Mouse (Mus musculus) midbrain, postnatal 0 days (tissue): Measurements from ENCODE around the gene Usp17lc. TPM values are rescaled to one million over a fixed set of nuclear protein-coding genes. Genes with fewer than 3 reads are reported as not detected.

Source experiments
- ATAC-seq: fragments of 200-750 bp; cut with Nextera tagmentation; 2 replicates; pipeline ENCODE4 v1.8.0; 2017; ENCODE audit warnings: moderate number of reproducible peaks, mild to moderate bottlenecking, moderate TSS enrichment, moderate library complexity; ENCODE audit not compliant: low FRiP score
- DNase-seq: peaks from one replicate; pipeline ENCODE4 v3.0.0-alpha.2; 2015; ENCODE audit warnings: low spot score
- H3K27ac ChIP-seq: fragments of 300-500 bp; sonication (generic); 2 replicates; pipeline ENCODE4 v1.5.1; 2014; ENCODE audit warnings: low read depth, mild to moderate bottlenecking, low read length, mixed read lengths
- H3K27me3 ChIP-seq: fragments of 300-500 bp; sonication (generic); 2 replicates; pipeline ENCODE4 v1.6.1; 2014; ENCODE audit warnings: low read length, control low read depth, mixed read lengths; ENCODE audit not compliant: insufficient read depth
- H3K36me3 ChIP-seq: fragments of 300-500 bp; sonication (generic); 2 replicates; pipeline ENCODE4 v1.6.1; 2014; ENCODE audit warnings: low read length, control low read depth, mixed read lengths; ENCODE audit not compliant: insufficient read depth
- H3K4me1 ChIP-seq: fragments of 300-500 bp; sonication (generic); 2 replicates; pipeline ENCODE4 v1.6.1; 2014; ENCODE audit warnings: mild to moderate bottlenecking, control low read depth, antibody characterized with exemption, low read length, mixed read lengths; ENCODE audit not compliant: insufficient read depth
- H3K4me2 ChIP-seq: fragments of 300-500 bp; sonication (generic); 2 replicates; pipeline ENCODE4 v1.6.1; 2014; ENCODE audit warnings: low read depth, mild to moderate bottlenecking, low read length, mixed read lengths; ENCODE audit not compliant: poor library complexity, severe bottlenecking
- H3K4me3 ChIP-seq: fragments of 300-500 bp; sonication (generic); 2 replicates; pipeline ENCODE4 v1.5.1; 2014; ENCODE audit warnings: low read depth, mild to moderate bottlenecking, low read length, moderate library complexity
- H3K9ac ChIP-seq: fragments of 300-500 bp; sonication (generic); replicated peaks from 2 replicates; pipeline ENCODE4 v1.6.1; 2014; ENCODE audit warnings: mild to moderate bottlenecking, low read length, moderate library complexity, mixed read lengths; ENCODE audit not compliant: poor library complexity, severe bottlenecking
- H3K9me3 ChIP-seq: fragments of 300-500 bp; sonication (generic); 2 replicates; pipeline ENCODE4 v1.6.1; 2016; ENCODE audit warnings: low read length, control low read depth
- CTCF ChIP-seq: IDR thresholded peaks from 2 replicates; pipeline ENCODE4 v1.5.1; 2016; ENCODE audit warnings: antibody characterized with exemption, mild to moderate bottlenecking
- WGBS: fragments of 180-500 bp; shearing (Covaris S2); extraction: QIAGEN DNeasy Blood & Tissue Kit; methylation state at CpG from one replicate; pipeline ENCODE4 v1.1.7; 2014; 5-methylcytosine and 5-hydroxymethylcytosine counted together
- microRNA-seq: library from miRNA; unstranded; fragments of <30 nt; microRNA quantifications from one replicate; pipeline ENCODE4, GENCODE M21; 2016; ENCODE audit warnings: borderline number of aligned reads
- polyA plus RNA-seq: library from polyadenylated mRNA; unstranded; fragments of >200 nt; fragmentation: Nextera tagmentation; extraction: Ambion mirVana; gene quantifications from 2 replicates; pipeline ENCODE4 v1.2.1, GENCODE M21; 2015
- total RNA-seq: library from RNA; depleted of rRNA; stranded (reverse); fragments of >200 nt; gene quantifications from 2 replicates; pipeline ENCODE4 v1.2.3, GENCODE M21; 2014; rRNA removed

Gene Usp17lc
- total and polyA plus RNA-seq, 2 experiments from 2014 or later = not detected

DNA sequence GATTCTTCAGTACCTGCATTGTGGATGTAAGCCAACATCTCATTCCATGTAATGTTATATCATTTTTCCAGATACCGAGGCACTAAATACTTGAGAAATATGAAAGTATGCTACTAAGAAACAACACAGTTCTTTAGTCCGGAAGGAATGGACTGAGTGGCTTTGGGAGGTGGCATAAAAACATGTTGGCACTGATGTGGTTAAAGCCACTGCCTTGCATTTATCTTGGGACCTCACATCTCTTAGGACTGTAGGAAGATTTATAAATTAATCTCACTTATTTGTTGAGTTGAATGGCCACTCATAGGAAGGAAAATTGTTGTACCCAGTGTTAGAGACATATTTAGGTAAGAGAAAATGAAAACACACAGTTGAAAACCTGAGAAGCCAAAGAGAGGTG lies 33.9 kb downstream of the Usp17lc start, which contains the start of gene Olfr606:
TSS of gene Olfr606 (plus strand) at position 301 of the 400 bp plus-strand sequence.
- Histone ChIP-seq H3K9ac (no peak within 1 kb of the TSS), H3K4me3 (no peak within 1 kb of the TSS), H3K4me1 (no peaks in the 10 kb centered on the region), H3K9me3 (no peaks in the 10 kb centered on the region), H3K27me3 (no peaks in the 10 kb centered on the region), H3K36me3 (no peaks in the 10 kb centered on the region), H3K4me2 (no peak within 1 kb of the TSS), H3K27ac (no peak within 1 kb of the TSS)
- ATAC-seq = no peak
- no peak for TF ChIP-seq CTCF
- 84% methylated on average over 2 of the region's 2 CpGs for WGBS
- no peak for DNase-seq

GRCm38 (mm10) chr7:103460590-103460989 lies 45.7 kb downstream of the Usp17lc start:
- WGBS = 93% methylated on average over 5 of the region's 5 CpGs
- no peak for TF ChIP-seq CTCF

More at GRCm38 (mm10) chr7:103460590-103460989, 45.7 kb downstream of the Usp17lc start:
- DNase-seq = no peak
- no peak overlapping the region for H3K4me2 ChIP-seq
- no peak overlapping the region for H3K9ac ChIP-seq
- no peaks in the 10 kb centered on the region for H3K36me3 ChIP-seq
- H3K27ac ChIP-seq = no peak overlapping the region
- no peak overlapping the region for H3K4me3 ChIP-seq
- H3K9me3 ChIP-seq = no peaks in the 10 kb centered on the region
- no peak for ATAC-seq
- H3K4me1 ChIP-seq = no peaks in the 10 kb centered on the region
- H3K27me3 ChIP-seq = no peaks in the 10 kb centered on the region

Small RNA genes within 50 kb of the gene (microRNA-seq; reads per million reads assigned to microRNA genes)
- not detected for gene Gm25774

Other genes starting within 250 kb of the Usp17lc start
- gene Olfr591, start 236.7 kb upstream of the Usp17lc start, total RNA-seq = not detected in 2 replicates
- gene Olfr591, start 236.7 kb upstream of the Usp17lc start, polyA plus RNA-seq = not detected in 2 replicates
- gene Olfr592, start 230.3 kb upstream of the Usp17lc start, total RNA-seq = not detected in 2 replicates
- gene Olfr592, start 230.3 kb upstream of the Usp17lc start, polyA plus RNA-seq = not detected in 2 replicates
- not detected in 2 replicates for gene Olfr593, start 203.2 kb upstream of the Usp17lc start, total RNA-seq
- gene Olfr593, start 203.2 kb upstream of the Usp17lc start, polyA plus RNA-seq = not detected in 2 replicates
- gene Olfr594, start 198.1 kb upstream of the Usp17lc start, total RNA-seq = not detected in 2 replicates
- not detected in 2 replicates for gene Olfr594, start 198.1 kb upstream of the Usp17lc start, polyA plus RNA-seq
- not detected in 2 replicates for gene Usp17ld, start 162.6 kb upstream of the Usp17lc start, total RNA-seq
- not detected in 2 replicates for gene Usp17ld, start 162.6 kb upstream of the Usp17lc start, polyA plus RNA-seq
- not detected in 2 replicates for gene Olfr596, start 109.4 kb upstream of the Usp17lc start, total RNA-seq
- gene Olfr596, start 109.4 kb upstream of the Usp17lc start, polyA plus RNA-seq = not detected in 2 replicates
- gene Olfr597, start 98.8 kb upstream of the Usp17lc start, total RNA-seq = not detected in 2 replicates
- gene Olfr597, start 98.8 kb upstream of the Usp17lc start, polyA plus RNA-seq = not detected in 2 replicates
- not detected in 2 replicates for gene Olfr598, start 91.5 kb upstream of the Usp17lc start, total RNA-seq
- not detected in 2 replicates for gene Olfr598, start 91.5 kb upstream of the Usp17lc start, polyA plus RNA-seq
- gene Olfr599, start 79.2 kb upstream of the Usp17lc start, total RNA-seq = not detected in 2 replicates
- not detected in 2 replicates for gene Olfr599, start 79.2 kb upstream of the Usp17lc start, polyA plus RNA-seq
- gene Olfr600, start 65.4 kb upstream of the Usp17lc start, total RNA-seq = not detected in 2 replicates
- not detected in 2 replicates for gene Olfr600, start 65.4 kb upstream of the Usp17lc start, polyA plus RNA-seq
- gene Olfr601, start 52.4 kb upstream of the Usp17lc start, total RNA-seq = not detected in 2 replicates
- not detected in 2 replicates for gene Olfr601, start 52.4 kb upstream of the Usp17lc start, polyA plus RNA-seq
- not detected in 2 replicates for gene Olfr603, start 28.9 kb upstream of the Usp17lc start, total RNA-seq
- not detected in 2 replicates for gene Olfr603, start 28.9 kb upstream of the Usp17lc start, polyA plus RNA-seq
- gene Olfr605, start 30.4 kb downstream of the Usp17lc start, total RNA-seq = not detected in 2 replicates
- gene Olfr605, start 30.4 kb downstream of the Usp17lc start, polyA plus RNA-seq = not detected in 2 replicates
- gene Olfr606, start 34.0 kb downstream of the Usp17lc start, total RNA-seq = not detected in 2 replicates
- gene Olfr606, start 34.0 kb downstream of the Usp17lc start, polyA plus RNA-seq = not detected in 2 replicates
- not detected in 2 replicates for gene Olfr607, start 49.1 kb downstream of the Usp17lc start, total RNA-seq
- not detected in 2 replicates for gene Olfr607, start 49.1 kb downstream of the Usp17lc start, polyA plus RNA-seq
- not detected in 2 replicates for gene Olfr608, start 54.8 kb downstream of the Usp17lc start, total RNA-seq
- gene Olfr608, start 54.8 kb downstream of the Usp17lc start, polyA plus RNA-seq = not detected in 2 replicates
- not detected in 2 replicates for gene Olfr609, start 83.0 kb downstream of the Usp17lc start, total RNA-seq
- gene Olfr609, start 83.0 kb downstream of the Usp17lc start, polyA plus RNA-seq = not detected in 2 replicates
- gene Olfr610, start 97.0 kb downstream of the Usp17lc start, total RNA-seq = not detected in 2 replicates
- gene Olfr610, start 97.0 kb downstream of the Usp17lc start, polyA plus RNA-seq = not detected in 2 replicates
- not detected in 2 replicates for gene Olfr611, start 105.8 kb downstream of the Usp17lc start, total RNA-seq
- gene Olfr611, start 105.8 kb downstream of the Usp17lc start, polyA plus RNA-seq = not detected in 2 replicates
- not detected in 2 replicates for gene Olfr612, start 127.6 kb downstream of the Usp17lc start, total RNA-seq
- gene Olfr612, start 127.6 kb downstream of the Usp17lc start, polyA plus RNA-seq = not detected in 2 replicates
- gene Olfr613, start 133.0 kb downstream of the Usp17lc start, total RNA-seq = not detected in 2 replicates
- not detected in 2 replicates for gene Olfr613, start 133.0 kb downstream of the Usp17lc start, polyA plus RNA-seq
- gene Olfr615, start 141.0 kb downstream of the Usp17lc start, total RNA-seq = not detected in 2 replicates
- not detected in 2 replicates for gene Olfr615, start 141.0 kb downstream of the Usp17lc start, polyA plus RNA-seq
- gene Olfr616, start 154.1 kb downstream of the Usp17lc start, total RNA-seq = not detected in 2 replicates
- not detected in 2 replicates for gene Olfr616, start 154.1 kb downstream of the Usp17lc start, polyA plus RNA-seq
- not detected in 2 replicates for gene Olfr617, start 158.0 kb downstream of the Usp17lc start, total RNA-seq
- not detected in 2 replicates for gene Olfr617, start 158.0 kb downstream of the Usp17lc start, polyA plus RNA-seq
- gene Olfr618, start 175.0 kb downstream of the Usp17lc start, total RNA-seq = not detected in 2 replicates
- not detected in 2 replicates for gene Olfr618, start 175.0 kb downstream of the Usp17lc start, polyA plus RNA-seq
- gene Olfr619, start 185.5 kb downstream of the Usp17lc start, total RNA-seq = not detected in 2 replicates
- not detected in 2 replicates for gene Olfr619, start 185.5 kb downstream of the Usp17lc start, polyA plus RNA-seq
- gene Olfr620, start 197.5 kb downstream of the Usp17lc start, total RNA-seq = not detected in 2 replicates
- not detected in 2 replicates for gene Olfr620, start 197.5 kb downstream of the Usp17lc start, polyA plus RNA-seq
- gene Olfr622, start 227.6 kb downstream of the Usp17lc start, total RNA-seq = not detected in 2 replicates
- not detected in 2 replicates for gene Olfr622, start 227.6 kb downstream of the Usp17lc start, polyA plus RNA-seq
- not detected in 2 replicates for gene Olfr623, start 248.6 kb downstream of the Usp17lc start, total RNA-seq
- not detected in 2 replicates for gene Olfr623, start 248.6 kb downstream of the Usp17lc start, polyA plus RNA-seq